Mouse (Mus musculus) adrenal gland, postnatal 36 days (tissue): ENCODE results near the gene Ica1. TPM values are rescaled to one million over a fixed set of nuclear protein-coding genes. Genes with fewer than 3 reads are reported as not detected.

Source experiments
- DNase-seq, 2 experiments: peaks; one replicate each; pipeline ENCODE4 v3.0.0; 2021; ENCODE audit warnings: mixed read lengths in 1 of 2
- total RNA-seq, 2 experiments: library from RNA; stranded (reverse); gene quantifications; 2 replicates each; pipeline ENCODE4 v1.2.3; 2021

The Ica1 gene
- total RNA-seq, 2 experiments from 2014 or later, result 36.3 to 49.9 TPM

DNA sequence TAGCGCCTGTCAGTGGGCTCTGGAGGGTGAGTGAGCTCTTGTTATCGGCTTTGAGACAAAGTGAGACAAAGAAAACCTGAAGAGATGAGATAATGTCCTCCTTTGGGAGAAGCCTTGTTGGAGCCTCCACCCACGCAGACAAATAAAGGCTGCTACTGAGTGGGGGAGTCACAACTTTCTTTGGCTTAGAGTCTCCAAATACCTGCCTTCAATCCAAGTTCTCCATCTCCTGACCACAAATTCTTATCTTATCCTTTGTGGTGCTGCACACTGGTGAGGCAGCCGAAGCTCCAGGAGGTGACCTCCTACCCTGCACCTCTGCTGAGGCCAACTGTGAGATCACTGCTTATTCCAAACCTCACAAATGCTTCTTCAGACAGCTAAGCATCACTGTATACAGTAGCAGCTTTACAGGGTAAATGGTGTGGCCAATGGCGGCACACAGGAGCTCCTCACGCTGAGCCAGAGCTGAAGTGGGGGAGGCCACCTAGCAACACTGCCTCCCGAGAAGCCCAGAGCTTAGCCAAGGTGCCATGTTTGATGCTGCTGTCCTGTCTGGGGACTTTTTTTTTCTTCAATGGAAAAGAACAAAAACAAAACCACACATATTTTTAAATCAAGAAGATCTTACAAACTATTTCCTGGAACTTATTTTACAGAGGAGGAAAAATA is 130.6 kb downstream of the Ica1 start:
- DNase-seq, result no peak

GRCm38 (mm10) chr6:8645708-8646107 is 132.6 kb downstream of the Ica1 start:
- DNase-seq, result no peak

DNA sequence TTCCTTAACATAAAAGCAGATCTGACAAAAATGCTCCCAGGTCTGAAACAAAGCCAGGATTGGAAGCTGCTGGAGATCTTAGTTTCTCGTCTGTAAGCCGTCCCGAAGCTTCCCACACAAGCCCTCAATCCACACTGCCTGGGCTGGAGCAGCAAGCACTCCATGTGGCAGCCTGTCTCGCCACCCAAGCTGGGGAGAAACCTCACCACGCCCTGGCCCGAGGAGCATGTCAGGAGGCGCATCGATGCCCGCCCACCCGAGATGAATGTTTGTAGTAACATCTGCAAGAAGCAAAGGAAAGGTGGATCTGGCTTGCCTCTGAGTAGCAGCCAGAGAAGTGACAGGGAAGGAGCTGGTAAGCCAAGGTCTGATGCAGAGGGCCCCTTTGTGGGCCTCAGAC is 133.6 kb downstream of the Ica1 start:
- no peak for DNase-seq

GRCm38 (mm10) chr6:8640863-8641262 is 137.4 kb downstream of the Ica1 start:
- no peak for DNase-seq

DNA sequence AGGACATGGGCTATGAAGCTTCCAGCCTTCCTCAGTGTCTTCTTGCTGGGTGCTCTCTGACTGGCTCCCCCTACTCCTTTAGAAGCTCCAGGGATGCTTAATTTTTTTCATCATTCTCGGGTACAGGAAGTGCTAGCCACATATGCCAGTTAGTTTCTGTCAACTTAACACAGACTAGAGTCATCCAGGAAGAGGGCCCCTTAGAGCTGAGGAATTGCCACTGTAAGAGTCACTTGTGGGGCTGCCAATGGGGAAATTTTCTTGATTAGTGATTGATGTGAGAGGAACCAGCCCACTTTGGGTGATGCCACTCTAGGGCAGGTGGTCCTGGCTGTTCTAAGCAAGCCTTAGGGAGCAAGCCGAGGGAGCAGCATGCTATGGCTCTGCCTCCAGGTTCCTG is 138.8 kb downstream of the Ica1 start:
- DNase-seq, result no peak

- DNase-seq, result no peak
These were observed 139.4 kb downstream of the Ica1 start for GRCm38 (mm10) chr6:8638899-8639298.

GRCm38 (mm10) chr6:8638122-8638521 is 140.2 kb downstream of the Ica1 start:
- no peak for DNase-seq

- no peak for DNase-seq
These were observed 145.6 kb downstream of the Ica1 start for GRCm38 (mm10) chr6:8632701-8633100.

GRCm38 (mm10) chr6:8631986-8632632 is 146.2 kb downstream of the Ica1 start:
- DNase-seq, result no peak

GRCm38 (mm10) chr6:8631362-8631761 is 146.9 kb downstream of the Ica1 start:
- DNase-seq, result no peak

DNA sequence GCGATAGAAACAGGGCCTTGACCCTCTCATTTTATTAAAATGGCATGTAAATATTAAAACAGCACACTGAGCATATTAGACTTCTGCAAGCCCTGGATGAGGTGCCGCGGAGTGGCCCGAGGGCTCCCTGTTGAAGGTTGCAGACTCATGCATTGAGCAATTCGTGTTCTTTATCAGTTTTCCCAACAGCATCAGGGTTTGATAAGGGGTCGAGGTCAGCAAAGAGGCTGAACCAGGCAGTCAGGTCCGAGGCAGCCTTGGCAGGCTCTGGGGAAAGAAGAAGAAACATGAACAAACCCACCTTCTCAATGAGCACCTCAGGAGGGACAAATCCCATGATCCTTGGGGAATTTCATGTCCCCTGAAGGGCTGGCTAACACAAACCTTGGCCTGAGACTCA is 147.8 kb downstream of the Ica1 start:
- peak in 1 of 2 experiments; percentile 15 for DNase-seq

- DNase-seq, result no peak
These were observed 149.5 kb downstream of the Ica1 start for GRCm38 (mm10) chr6:8628715-8629267.

- DNase-seq, result no peak
These were observed 150.1 kb downstream of the Ica1 start for GRCm38 (mm10) chr6:8628226-8628625.

DNA sequence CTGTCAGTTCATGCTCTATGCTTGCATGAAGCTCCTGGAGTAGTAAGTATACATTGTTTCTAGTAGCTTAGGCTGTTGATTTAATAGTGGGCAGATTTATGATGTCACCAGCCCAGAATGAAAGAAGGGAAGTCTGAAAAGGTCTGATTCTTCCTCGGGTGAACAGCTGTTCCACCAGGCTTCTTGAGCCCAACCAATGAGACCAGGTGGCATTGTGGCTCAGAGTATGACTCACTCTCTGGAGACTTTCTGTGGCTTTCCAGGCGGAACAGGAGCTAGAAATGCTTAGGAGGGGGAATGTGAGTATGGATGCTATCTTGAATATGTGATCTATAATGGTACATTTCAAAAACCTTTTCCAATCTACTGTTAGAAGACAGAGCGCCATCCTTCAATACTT is 155.2 kb downstream of the Ica1 start:
- DNase-seq, result no peak

GRCm38 (mm10) chr6:8619582-8620350 is 158.5 kb downstream of the Ica1 start:
- DNase-seq, result no peak

DNA sequence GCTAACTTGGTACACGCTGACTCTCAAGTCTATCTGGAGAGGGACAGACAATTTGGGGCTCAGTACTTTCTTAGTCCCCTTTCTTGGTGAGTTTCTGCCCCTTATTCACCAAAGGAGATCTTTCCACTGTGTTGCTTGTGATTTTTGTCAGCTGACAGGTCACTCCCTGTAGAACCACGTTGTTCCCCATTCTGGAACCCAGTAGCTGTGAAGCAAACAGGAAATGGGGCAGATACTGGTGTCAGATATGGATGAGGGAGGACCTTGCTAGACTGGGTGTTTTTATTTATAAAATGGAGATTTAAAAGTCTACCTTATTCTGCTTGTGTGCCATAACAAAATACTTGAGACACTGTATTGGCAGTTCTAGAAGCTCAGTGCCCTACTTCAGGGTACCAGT is 160.9 kb downstream of the Ica1 start:
- DNase-seq, result no peak

GRCm38 (mm10) chr6:8591665-8592064 is 186.6 kb downstream of the Ica1 start:
- DNase-seq, result peak in 1 of 2 experiments; percentile 5

DNA sequence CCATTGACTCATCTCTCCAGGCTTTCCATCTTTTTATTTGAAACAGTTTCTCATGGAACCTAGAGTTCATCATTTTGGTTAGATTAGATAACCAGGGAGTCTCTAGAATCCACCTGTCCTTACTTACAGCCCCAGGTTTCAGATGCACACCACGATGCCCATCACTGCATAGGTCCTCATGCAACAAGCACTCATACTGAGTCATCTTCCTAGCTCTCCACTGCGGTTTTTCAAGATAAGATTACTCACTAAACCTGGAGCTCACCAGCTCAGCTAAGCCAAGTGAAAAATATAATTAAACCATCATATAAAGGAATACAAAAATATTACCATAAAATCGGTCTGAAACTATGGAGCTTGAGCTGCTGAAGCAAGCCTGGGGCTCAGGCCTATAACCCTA is 194.4 kb downstream of the Ica1 start:
- no peak for DNase-seq

GRCm38 (mm10) chr6:8582377-8582776 is 195.9 kb downstream of the Ica1 start:
- no peak for DNase-seq
